Mouse (Mus musculus) hindbrain, embryonic 13.5 days (tissue): Measurements from ENCODE around the gene Gna13. TPM values are rescaled to one million over a fixed set of nuclear protein-coding genes. Genes with fewer than 3 reads are reported as not detected.
A peak's percentile ranks its signal among the peaks of the same experiment; 100 is the strongest.
"Not testable (repeated sequence)": the region's sequence is repeated elsewhere in the genome, so short reads cannot be mapped to it uniquely, and the experiment has no call there.

ENCODE experiments used
- ATAC-seq: fragments of 200-750 bp; cut with Nextera tagmentation; 2 replicates; pipeline ENCODE4 v1.8.0; 2017; ENCODE audit warnings: moderate TSS enrichment; ENCODE audit not compliant: low FRiP score
- H3K27ac ChIP-seq: fragments of 300-500 bp; sonication (generic); 2 replicates; pipeline ENCODE4 v1.5.1; 2015; ENCODE audit warnings: inconsistent platforms, mild to moderate bottlenecking, moderate library complexity
- H3K27me3 ChIP-seq: fragments of 300-500 bp; sonication (generic); 2 replicates; pipeline ENCODE4 v1.6.1; 2015; ENCODE audit warnings: mild to moderate bottlenecking, inconsistent platforms
- H3K36me3 ChIP-seq: fragments of 300-500 bp; sonication (generic); 2 replicates; pipeline ENCODE4 v1.6.1; 2015; ENCODE audit warnings: mild to moderate bottlenecking, inconsistent platforms
- H3K4me1 ChIP-seq: fragments of 300-500 bp; sonication (generic); replicated peaks from 2 replicates; pipeline ENCODE4 v1.6.1; 2015; ENCODE audit warnings: inconsistent platforms
- H3K4me2 ChIP-seq: fragments of 300-500 bp; sonication (generic); 2 replicates; pipeline ENCODE4 v1.6.1; 2015; ENCODE audit warnings: inconsistent platforms, mild to moderate bottlenecking, moderate library complexity
- H3K4me3 ChIP-seq: fragments of 300-500 bp; sonication (generic); 2 replicates; pipeline ENCODE4 v1.5.1; 2015; ENCODE audit warnings: mild to moderate bottlenecking, inconsistent platforms
- H3K9ac ChIP-seq: fragments of 300-500 bp; sonication (generic); 2 replicates; pipeline ENCODE4 v1.6.1; 2015; ENCODE audit warnings: mild to moderate bottlenecking, inconsistent platforms
- H3K9me3 ChIP-seq: fragments of 300-500 bp; sonication (generic); 2 replicates; pipeline ENCODE4 v1.6.1; 2016; ENCODE audit warnings: inconsistent platforms
- WGBS: fragments of 180-500 bp; shearing (Covaris S2); methylation state at CpG from one replicate; pipeline ENCODE4 v1.1.7; 2015; 5-methylcytosine and 5-hydroxymethylcytosine counted together
- polyA plus RNA-seq: library from polyadenylated mRNA; unstranded; fragments of >200 nt; fragmentation: Nextera tagmentation; extraction: Ambion mirVana; gene quantifications from 2 replicates; pipeline ENCODE4 v1.2.1, GENCODE M21; 2015

The Gna13 gene
- polyA plus RNA-seq, 1 experiment from 2014 or later = 16.6 TPM

- Histone ChIP-seq H3K9ac (no peak overlapping the region), H3K9me3 (no peaks in the 10 kb centered on the region), H3K4me3 (no peak overlapping the region), H3K27me3 (no peaks in the 10 kb centered on the region), H3K36me3 (no peaks in the 10 kb centered on the region), H3K4me2 (no peak overlapping the region), H3K4me1 (peaks cover 10% of the 10 kb centered on the region; the same call in 1 of the 2 replicates), H3K27ac (no peak overlapping the region)
- 93% methylated on average over 4 of the region's 4 CpGs for WGBS
- ATAC-seq = no peak
Measured at GRCm38 (mm10) chr11:109334773-109335172, 27.9 kb upstream of the Gna13 start.

GRCm38 (mm10) chr11:109335890-109336289 lies 26.7 kb upstream of the Gna13 start:
- Histone ChIP-seq H3K9ac (no peak overlapping the region), H3K36me3 (no peaks in the 10 kb centered on the region), H3K9me3 (no peaks in the 10 kb centered on the region), H3K4me3 (no peak overlapping the region), H3K4me2 (no peak overlapping the region), H3K27ac (no peak overlapping the region), H3K4me1 (peaks cover 9% of the 10 kb centered on the region; the same call in 1 of the 2 replicates), H3K27me3 (no peaks in the 10 kb centered on the region)
- ATAC-seq = no peak
- 62% methylated on average over 6 of the region's 6 CpGs for WGBS

GRCm38 (mm10) chr11:109339155-109339938 lies 23.3 kb upstream of the Gna13 start:
- H3K36me3 ChIP-seq = no peaks in the 10 kb centered on the region
- ATAC-seq = no peak

GRCm38 (mm10) chr11:109340541-109340940 lies 22.1 kb upstream of the Gna13 start:
- Histone ChIP-seq H3K4me1 (peaks cover 8% of the 10 kb centered on the region), H3K4me2 (no peak overlapping the region), H3K27ac (no peak overlapping the region), H3K9ac (no peak overlapping the region), H3K9me3 (no peaks in the 10 kb centered on the region), H3K4me3 (no peak overlapping the region), H3K36me3 (no peaks in the 10 kb centered on the region), H3K27me3 (no peaks in the 10 kb centered on the region)
- ATAC-seq = no peak
- WGBS = 79% methylated on average over 5 of the region's 5 CpGs

More at GRCm38 (mm10) chr11:109339155-109339938, 23.3 kb upstream of the Gna13 start:
- Histone ChIP-seq H3K27ac (no peak overlapping the region), H3K4me3 (no peak overlapping the region), H3K4me2 (no peak overlapping the region), H3K9me3 (no peaks in the 10 kb centered on the region), H3K4me1 (peaks cover 8% of the 10 kb centered on the region), H3K9ac (no peak overlapping the region), H3K27me3 (no peaks in the 10 kb centered on the region)
- 96% methylated on average over 8 of the region's 8 CpGs for WGBS

- peaks cover 16% of the 10 kb centered on the region for H3K4me1 ChIP-seq
- ATAC-seq, H3K27ac ChIP-seq, H3K9ac ChIP-seq, H3K4me3 ChIP-seq, H3K27me3 ChIP-seq, H3K4me2 ChIP-seq, H3K36me3 ChIP-seq, H3K9me3 ChIP-seq: not testable (repeated sequence)
- 92% methylated on average over 4 of the region's 4 CpGs for WGBS
Measured at GRCm38 (mm10) chr11:109342666-109343065, 20.0 kb upstream of the Gna13 start.

- no peaks in the 10 kb centered on the region for H3K9me3 ChIP-seq
- no peak overlapping the region for H3K27ac ChIP-seq
- 27% methylated on average over 7 of the region's 7 CpGs for WGBS
- no peak for ATAC-seq
- no peak overlapping the region for H3K9ac ChIP-seq
- H3K36me3 ChIP-seq = no peaks in the 10 kb centered on the region
- peaks cover 17% of the 10 kb centered on the region for H3K4me1 ChIP-seq
- no peak overlapping the region for H3K4me2 ChIP-seq
- no peaks in the 10 kb centered on the region for H3K27me3 ChIP-seq
- no peak overlapping the region for H3K4me3 ChIP-seq
Measured at GRCm38 (mm10) chr11:109343558-109343957, 19.1 kb upstream of the Gna13 start.

GRCm38 (mm10) chr11:109343991-109344599 lies 18.5 kb upstream of the Gna13 start:
- Histone ChIP-seq H3K4me1 (peaks cover 17% of the 10 kb centered on the region), H3K4me3 (no peak overlapping the region), H3K4me2 (no peak overlapping the region), H3K36me3 (no peaks in the 10 kb centered on the region), H3K27me3 (no peaks in the 10 kb centered on the region), H3K9ac (no peak overlapping the region), H3K9me3 (no peaks in the 10 kb centered on the region), H3K27ac (no peak overlapping the region)
- WGBS = 35% methylated on average over 10 of the region's 10 CpGs
- ATAC-seq = no peak

- Histone ChIP-seq H3K9ac (no peak overlapping the region), H3K27me3 (no peaks in the 10 kb centered on the region), H3K4me1 (peaks cover 17% of the 10 kb centered on the region), H3K27ac (0 out of 2 replicates have a peak overlapping the region, but pooled peaks have one; percentile 24), H3K4me3 (no peak overlapping the region), H3K4me2 (no peak overlapping the region), H3K9me3 (no peaks in the 10 kb centered on the region), H3K36me3 (no peaks in the 10 kb centered on the region)
- WGBS = 71% methylated on average over 10 of the region's 10 CpGs
- peak; percentile 61; the same call in 1 of the 2 replicates for ATAC-seq
Measured at GRCm38 (mm10) chr11:109347242-109347959, 15.2 kb upstream of the Gna13 start.

GRCm38 (mm10) chr11:109348408-109348807 lies 14.2 kb upstream of the Gna13 start:
- ATAC-seq = no peak
- 60% methylated on average over 12 of the region's 12 CpGs for WGBS
- Histone ChIP-seq H3K4me2 (no peak overlapping the region), H3K27me3 (no peaks in the 10 kb centered on the region), H3K9ac (no peak overlapping the region), H3K4me1 (peaks cover 17% of the 10 kb centered on the region), H3K9me3 (no peaks in the 10 kb centered on the region), H3K27ac (no peak overlapping the region), H3K36me3 (no peaks in the 10 kb centered on the region), H3K4me3 (no peak overlapping the region)

GRCm38 (mm10) chr11:109349652-109350316 lies 12.8 kb upstream of the Gna13 start:
- 77% methylated on average over 5 of the region's 5 CpGs for WGBS
- Histone ChIP-seq H3K4me1 (peaks cover 16% of the 10 kb centered on the region), H3K27ac (no peak overlapping the region), H3K36me3 (no peaks in the 10 kb centered on the region), H3K9me3 (no peaks in the 10 kb centered on the region), H3K4me2 (no peak overlapping the region), H3K9ac (no peak overlapping the region), H3K27me3 (no peaks in the 10 kb centered on the region), H3K4me3 (no peak overlapping the region)
- ATAC-seq = no peak

GRCm38 (mm10) chr11:109350317-109350714 lies 12.3 kb upstream of the Gna13 start:
- Histone ChIP-seq H3K36me3 (no peaks in the 10 kb centered on the region), H3K27ac (no peak overlapping the region), H3K4me3 (no peak overlapping the region), H3K9ac (no peak overlapping the region), H3K4me1 (peaks cover 16% of the 10 kb centered on the region), H3K9me3 (no peaks in the 10 kb centered on the region), H3K4me2 (no peak overlapping the region), H3K27me3 (no peaks in the 10 kb centered on the region)
- ATAC-seq = no peak
- 85% methylated on average over 7 of the region's 7 CpGs for WGBS

GRCm38 (mm10) chr11:109351489-109351888 lies 11.1 kb upstream of the Gna13 start:
- no peak overlapping the region for H3K27ac ChIP-seq
- 86% methylated on average over 4 of the region's 4 CpGs for WGBS

More at GRCm38 (mm10) chr11:109351489-109351888, 11.1 kb upstream of the Gna13 start:
- no peak overlapping the region for H3K9ac ChIP-seq
- no peaks in the 10 kb centered on the region for H3K27me3 ChIP-seq
- H3K36me3 ChIP-seq = no peaks in the 10 kb centered on the region
- no peak for ATAC-seq
- no peaks in the 10 kb centered on the region for H3K9me3 ChIP-seq
- peaks cover 20% of the 10 kb centered on the region for H3K4me1 ChIP-seq
- H3K4me3 ChIP-seq = no peak overlapping the region
- no peak overlapping the region for H3K4me2 ChIP-seq
